Mouse (Mus musculus) stomach, embryonic 16.5 days (tissue): ENCODE measurements at regions not wholly inside any gene's neighbourhood (a gene's known extent, or its start where the extent isn't known, plus 50 kb on each side); places are given as distances from the start of the nearest gene placed in this dataset.

Source experiments
- ATAC-seq: fragments of 200-750 bp; cut with Nextera tagmentation; 2 replicates; pipeline ENCODE4 v1.8.0; 2017; ENCODE audit warnings: moderate number of reproducible peaks, moderate TSS enrichment; ENCODE audit not compliant: insufficient read depth, low FRiP score
- H3K27ac ChIP-seq: fragments of 300-500 bp; sonication (generic); 2 replicates; pipeline ENCODE4 v1.5.1; 2014; ENCODE audit warnings: low read length
- H3K27me3 ChIP-seq: fragments of 300-500 bp; sonication (generic); 2 replicates; pipeline ENCODE4 v1.6.1; 2014; ENCODE audit warnings: low read length, control low read depth, mixed read lengths; ENCODE audit not compliant: control insufficient read depth, insufficient read depth
- H3K36me3 ChIP-seq: fragments of 300-500 bp; sonication (generic); 2 replicates; pipeline ENCODE4 v1.6.1; 2014; ENCODE audit warnings: low read length; ENCODE audit not compliant: control insufficient read depth, insufficient read depth
- H3K4me1 ChIP-seq: fragments of 300-500 bp; sonication (generic); 2 replicates; pipeline ENCODE4 v1.6.1; 2014; ENCODE audit warnings: low read length, control low read depth, mixed read lengths; ENCODE audit not compliant: control insufficient read depth, insufficient read depth
- H3K4me2 ChIP-seq: fragments of 300-500 bp; sonication (generic); 2 replicates; pipeline ENCODE4 v1.6.1; 2014; ENCODE audit warnings: low read depth, low read length, mixed read lengths
- H3K4me3 ChIP-seq: fragments of 300-500 bp; sonication (generic); replicated peaks from 2 replicates; pipeline ENCODE4 v1.5.1; 2014; ENCODE audit warnings: mild to moderate bottlenecking, low read length
- H3K9ac ChIP-seq: fragments of 300-500 bp; sonication (generic); 2 replicates; pipeline ENCODE4 v1.6.1; 2014; ENCODE audit warnings: low read length
- H3K9me3 ChIP-seq: fragments of 300-500 bp; sonication (generic); replicated peaks from 2 replicates; pipeline ENCODE4 v1.6.1; 2016; ENCODE audit warnings: low read length, control low read depth; ENCODE audit not compliant: control insufficient read depth
- WGBS: fragments of 180-500 bp; shearing (Covaris S2); extraction: QIAGEN DNeasy Blood & Tissue Kit; methylation state at CpG from one replicate; pipeline ENCODE4 v1.1.7; 2014; 5-methylcytosine and 5-hydroxymethylcytosine counted together

DNA sequence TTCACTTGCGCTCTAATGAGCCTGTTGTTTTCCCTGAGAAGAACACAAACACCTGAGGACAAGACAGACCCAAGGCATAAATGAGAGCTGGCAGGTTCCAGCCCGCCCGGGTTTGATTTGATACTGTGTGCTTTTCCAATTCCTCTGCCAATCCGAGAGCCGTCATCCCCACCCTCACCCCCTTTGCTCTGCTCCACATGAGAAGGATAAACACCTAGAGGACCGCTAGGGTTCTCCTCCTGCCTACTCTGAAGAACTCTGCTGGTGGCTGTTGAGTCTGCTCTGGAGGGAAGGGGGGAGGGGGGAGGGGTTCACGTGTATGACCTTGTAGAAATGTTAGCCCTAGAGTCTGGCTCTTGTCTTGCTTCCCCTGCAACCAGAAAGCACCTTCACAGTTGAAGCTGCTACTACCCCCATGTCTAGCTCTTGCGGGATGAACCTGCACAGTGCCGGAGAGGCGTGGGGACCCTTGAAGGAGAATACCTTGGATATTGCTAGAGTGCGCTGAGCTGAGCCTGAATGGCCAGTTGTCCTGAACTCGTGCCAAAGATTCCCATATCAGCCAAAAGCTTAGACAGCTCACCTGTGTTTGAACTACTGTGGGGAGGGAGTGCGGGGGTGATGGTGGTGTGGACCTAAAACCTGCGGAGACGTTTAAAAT, 225.0 kb upstream of the Atp5g3 start:
- H3K4me2 ChIP-seq = no peak overlapping the region
- WGBS = 39% methylated on average over 15 of the region's 15 CpGs

DNA sequence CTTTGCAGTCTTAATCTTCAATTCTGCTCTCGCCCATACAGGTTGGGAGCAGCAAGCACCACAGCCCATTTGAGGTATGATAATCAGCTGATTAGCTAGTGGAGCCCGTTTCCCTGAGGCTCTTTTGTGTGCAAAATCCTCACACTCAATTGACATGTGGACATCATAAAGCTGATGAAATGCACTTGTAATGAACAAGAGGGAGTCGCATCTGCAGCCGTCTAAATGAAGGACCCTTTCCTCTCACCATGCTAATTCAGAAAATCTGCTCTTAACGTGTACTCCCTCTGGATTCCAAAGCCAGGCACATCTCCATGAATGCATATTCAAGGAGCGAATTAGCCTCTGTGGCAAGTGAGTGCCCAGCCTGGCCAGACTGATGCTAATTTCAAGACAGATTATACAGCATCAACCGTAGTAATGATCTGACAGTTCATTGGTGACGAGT, 219.0 kb upstream of the Atp5g3 start:
- Histone ChIP-seq H3K27ac (no peak overlapping the region), H3K9me3 (no peaks in the 10 kb centered on the region), H3K9ac (no peak overlapping the region), H3K4me1 (peaks cover 6% of the 10 kb centered on the region; the same call in 1 of the 2 replicates), H3K4me2 (no peak overlapping the region), H3K36me3 (no peaks in the 10 kb centered on the region), H3K27me3 (peaks cover 9% of the 10 kb centered on the region), H3K4me3 (no peak overlapping the region)
- 27% methylated on average over 8 of the region's 8 CpGs for WGBS
- ATAC-seq = no peak

More for the DNA sequence above, 225.0 kb upstream of the Atp5g3 start:
- Histone ChIP-seq H3K36me3 (no peaks in the 10 kb centered on the region), H3K4me1 (0 out of 2 replicates have a peak, but pooled peaks cover 4% of the 10 kb centered on the region), H3K27ac (no peak overlapping the region), H3K9me3 (no peaks in the 10 kb centered on the region), H3K9ac (no peak overlapping the region), H3K4me3 (no peak overlapping the region), H3K27me3 (peaks cover 3% of the 10 kb centered on the region; the same call in 1 of the 2 replicates)
- no peak for ATAC-seq

DNA sequence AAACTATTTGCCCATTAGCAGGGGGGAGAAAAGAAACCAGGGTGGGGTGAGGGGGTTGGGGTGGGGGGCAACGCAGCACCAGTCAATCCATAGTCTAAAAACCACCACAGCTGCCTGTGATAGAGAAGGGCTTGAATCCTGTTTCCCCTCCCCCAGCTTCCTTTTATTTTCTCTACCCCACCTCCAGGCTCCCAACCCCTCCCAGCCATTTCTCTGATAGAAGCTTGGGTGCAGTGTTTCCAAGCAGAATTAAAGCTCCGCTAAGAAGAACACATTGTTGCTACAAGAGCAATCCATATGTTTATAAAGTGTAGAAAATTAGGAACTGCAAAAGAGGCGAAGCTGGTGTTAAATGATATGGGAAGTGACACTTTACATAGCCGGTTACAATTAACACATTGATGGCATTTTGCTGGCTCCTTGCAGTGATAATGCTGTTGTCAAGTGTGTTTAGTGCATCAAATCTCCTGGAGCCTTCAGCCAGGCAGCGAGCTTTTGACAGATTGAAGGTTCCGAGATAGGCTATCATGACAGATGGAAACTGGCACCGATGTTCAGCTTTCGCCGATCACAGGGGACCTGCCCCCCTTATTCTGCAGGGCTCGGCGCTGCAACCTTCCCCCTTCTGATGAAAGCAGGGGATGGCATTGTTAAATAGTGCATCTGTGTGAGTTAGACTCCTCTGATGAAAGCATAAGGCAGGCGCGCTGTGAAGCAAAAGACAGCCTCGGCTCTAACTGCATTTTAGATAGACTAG, 217.8 kb upstream of the Atp5g3 start:
- no peak overlapping the region for H3K27ac ChIP-seq
- peaks cover 9% of the 10 kb centered on the region for H3K27me3 ChIP-seq
- peak overlapping the region; percentile 35 for H3K4me3 ChIP-seq
- H3K36me3 ChIP-seq = no peaks in the 10 kb centered on the region
- WGBS = 1% methylated on average over 14 of the region's 14 CpGs
- no peak for ATAC-seq
- peak overlapping the region; percentile 50 for H3K4me2 ChIP-seq
- no peak overlapping the region for H3K9ac ChIP-seq
- H3K9me3 ChIP-seq = no peaks in the 10 kb centered on the region
- H3K4me1 ChIP-seq = peaks cover 6% of the 10 kb centered on the region; the same call in 1 of the 2 replicates

DNA sequence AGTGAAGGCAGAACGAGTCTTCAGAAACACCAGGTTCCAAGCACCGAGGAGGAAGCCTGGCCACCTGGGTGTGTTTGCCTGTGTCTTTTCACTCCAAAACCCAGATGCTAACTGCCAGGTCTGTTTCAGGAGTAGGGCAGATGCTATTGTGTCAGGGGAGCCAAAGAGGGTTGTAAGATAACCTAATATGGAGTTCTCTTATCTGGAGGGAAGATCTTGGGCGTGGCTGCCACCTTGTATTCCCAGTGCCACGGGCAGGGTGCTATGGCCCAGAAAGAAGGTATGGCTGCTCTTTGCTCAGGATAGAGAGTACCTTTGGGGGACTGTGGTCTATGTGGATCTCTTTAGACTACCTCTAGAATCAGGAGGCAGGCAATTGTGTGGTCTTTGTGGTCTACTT, 216.0 kb upstream of the Atp5g3 start:
- Histone ChIP-seq H3K4me1 (peaks cover 6% of the 10 kb centered on the region; the same call in 1 of the 2 replicates), H3K36me3 (no peaks in the 10 kb centered on the region), H3K9ac (no peak overlapping the region), H3K4me3 (no peak overlapping the region), H3K27me3 (peaks cover 9% of the 10 kb centered on the region), H3K27ac (no peak overlapping the region), H3K9me3 (no peaks in the 10 kb centered on the region), H3K4me2 (no peak overlapping the region)
- no peak for ATAC-seq
- 70% methylated on average over 4 of the region's 4 CpGs for WGBS

DNA sequence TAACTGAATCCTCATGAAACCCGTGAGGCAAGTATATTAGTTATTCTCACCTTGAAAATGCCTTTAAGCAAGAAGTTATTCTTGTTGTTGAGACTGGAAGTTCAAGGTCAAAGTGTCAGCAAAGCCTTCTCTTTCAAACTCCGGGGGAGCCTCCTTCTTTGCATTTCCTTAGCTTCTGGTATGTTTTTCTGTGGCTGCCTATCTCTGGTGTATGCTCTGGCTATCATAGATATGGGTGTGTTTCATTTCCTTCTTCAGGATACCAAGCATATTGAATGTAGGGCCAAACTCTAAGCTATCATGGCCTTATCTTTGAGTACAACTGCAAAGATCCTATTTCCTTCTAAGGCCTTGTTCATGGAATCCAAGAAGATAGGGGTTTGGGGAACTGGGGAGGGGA, 213.1 kb upstream of the Atp5g3 start:
- WGBS = 61% methylated on average over 2 of the region's 2 CpGs
- H3K27ac ChIP-seq = no peak overlapping the region
- H3K9ac ChIP-seq = no peak overlapping the region
- no peaks in the 10 kb centered on the region for H3K36me3 ChIP-seq
- no peak overlapping the region for H3K4me3 ChIP-seq
- peaks cover 3% of the 10 kb centered on the region; the same call in 1 of the 2 replicates for H3K27me3 ChIP-seq
- no peak for ATAC-seq
- H3K4me2 ChIP-seq = no peak overlapping the region
- H3K9me3 ChIP-seq = no peaks in the 10 kb centered on the region
- H3K4me1 ChIP-seq = peaks cover 6% of the 10 kb centered on the region; the same call in 1 of the 2 replicates

DNA sequence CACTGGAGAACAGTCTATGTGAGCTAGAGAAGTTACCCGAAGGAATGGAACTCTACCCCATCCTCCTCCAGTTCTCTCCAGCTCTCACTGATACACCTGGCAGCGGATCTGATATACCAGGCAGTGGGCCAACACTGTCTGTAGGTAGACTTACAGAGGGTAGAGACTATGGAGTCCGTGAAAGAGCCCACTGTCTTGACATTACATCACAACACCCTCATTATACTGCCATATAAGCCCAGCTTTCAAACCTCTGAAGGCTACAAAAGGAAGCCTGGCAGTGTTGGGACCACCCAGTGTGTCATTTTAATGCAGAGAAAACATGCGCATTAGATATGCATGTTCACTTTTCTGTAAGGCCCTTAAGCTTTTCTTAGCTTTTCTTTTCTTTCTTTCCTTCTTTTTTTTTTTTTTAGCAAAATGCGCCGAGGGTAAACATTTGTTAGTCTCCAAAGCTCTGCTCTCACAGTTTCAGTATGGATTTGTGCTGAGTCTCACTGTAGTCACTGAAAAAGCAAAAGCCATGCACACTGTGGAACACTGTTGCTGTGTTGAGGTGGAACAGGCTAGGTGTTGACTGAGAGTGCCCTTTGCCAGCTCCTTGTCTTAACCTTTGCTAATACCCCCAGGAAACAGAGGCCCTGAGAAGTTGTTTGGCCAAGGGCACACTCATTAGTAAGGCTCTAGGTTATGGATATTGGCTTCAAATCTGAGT, 212.4 kb upstream of the Atp5g3 start:
- Histone ChIP-seq H3K27ac (no peak overlapping the region), H3K9me3 (no peaks in the 10 kb centered on the region), H3K4me3 (no peak overlapping the region), H3K4me1 (peaks cover under 1% of the 10 kb centered on the region; the same call in 1 of the 2 replicates), H3K27me3 (peaks cover under 1% of the 10 kb centered on the region; the same call in 1 of the 2 replicates), H3K36me3 (no peaks in the 10 kb centered on the region), H3K4me2 (no peak overlapping the region), H3K9ac (no peak overlapping the region)
- WGBS = 63% methylated on average over 6 of the region's 6 CpGs
- no peak for ATAC-seq

DNA sequence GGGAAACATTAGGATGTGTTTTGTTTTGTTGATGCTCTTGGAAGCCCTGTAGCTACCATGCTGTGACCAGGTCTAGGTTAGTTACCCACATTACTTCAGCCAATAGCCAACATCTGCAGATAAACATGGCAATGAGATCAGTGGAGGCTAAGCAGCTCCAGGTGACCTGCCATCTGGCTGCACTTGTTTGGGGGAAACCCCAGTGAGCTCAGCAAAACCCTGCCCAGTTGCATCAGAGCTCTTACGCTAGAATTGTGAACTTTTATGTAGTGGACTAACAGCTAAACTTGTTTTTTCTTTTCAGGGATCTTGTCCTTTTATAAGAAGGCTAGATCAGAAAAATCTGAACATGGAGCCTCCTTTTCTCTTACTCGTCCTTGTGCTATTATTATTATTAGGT, 211.8 kb upstream of the Atp5g3 start:
- H3K4me1 ChIP-seq = no peaks in the 10 kb centered on the region
- H3K4me3 ChIP-seq = no peak overlapping the region
- H3K36me3 ChIP-seq = no peaks in the 10 kb centered on the region
- H3K4me2 ChIP-seq = no peak overlapping the region
- ATAC-seq = no peak
- H3K9me3 ChIP-seq = no peaks in the 10 kb centered on the region
- no peak overlapping the region for H3K9ac ChIP-seq
- H3K27me3 ChIP-seq = no peaks in the 10 kb centered on the region
- WGBS = 74% methylated on average over 2 of the region's 2 CpGs
- H3K27ac ChIP-seq = no peak overlapping the region

DNA sequence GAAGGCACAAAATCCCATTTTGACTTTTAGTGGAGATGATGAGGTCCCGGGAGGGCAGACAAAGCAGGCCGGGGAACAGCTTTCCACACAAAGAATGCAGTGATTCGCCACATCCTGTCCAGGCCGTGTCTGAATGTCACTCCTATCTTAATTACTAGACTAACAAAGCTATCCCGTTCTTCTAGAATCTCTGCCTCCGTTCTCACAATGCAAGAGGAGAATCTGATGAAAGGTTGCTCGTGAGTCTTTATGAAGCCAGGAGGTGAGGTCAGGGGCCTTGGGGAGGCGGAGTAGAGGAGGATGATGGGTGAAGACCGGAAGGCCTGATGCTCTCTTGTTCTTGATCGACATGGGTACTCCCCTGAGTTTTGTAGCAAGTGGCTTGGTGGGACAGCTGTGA, 208.9 kb upstream of the Atp5g3 start:
- no peak overlapping the region for H3K9ac ChIP-seq
- H3K4me1 ChIP-seq = no peaks in the 10 kb centered on the region
- no peaks in the 10 kb centered on the region for H3K36me3 ChIP-seq
- no peaks in the 10 kb centered on the region for H3K9me3 ChIP-seq
- H3K4me2 ChIP-seq = no peak overlapping the region
- H3K27me3 ChIP-seq = no peaks in the 10 kb centered on the region
- no peak for ATAC-seq
- H3K4me3 ChIP-seq = no peak overlapping the region
- H3K27ac ChIP-seq = no peak overlapping the region
- 53% methylated on average over 10 of the region's 10 CpGs for WGBS
